Mouse (Mus musculus) forebrain, embryonic 16.5 days (tissue): ENCODE measurements around the gene Zdhhc16. TPM values are rescaled to one million over a fixed set of nuclear protein-coding genes. Genes with fewer than 3 reads are reported as not detected.

Experiments used
- ATAC-seq: fragments of 200-750 bp; cut with Nextera tagmentation; 2 replicates; pipeline ENCODE4 v1.8.0; 2017; ENCODE audit warnings: mild to moderate bottlenecking, moderate library complexity
- H3K27ac ChIP-seq: fragments of 300-500 bp; sonication (generic); 2 replicates; pipeline ENCODE4 v1.5.1; 2014; ENCODE audit warnings: low read length, control low read depth
- H3K27me3 ChIP-seq: fragments of 300-500 bp; sonication (generic); replicated peaks from 2 replicates; pipeline ENCODE4 v1.6.1; 2014; ENCODE audit warnings: low read length; ENCODE audit not compliant: control insufficient read depth, insufficient read depth
- H3K36me3 ChIP-seq: fragments of 300-500 bp; sonication (generic); 2 replicates; pipeline ENCODE4 v1.6.1; 2014; ENCODE audit not compliant: control insufficient read depth, insufficient read depth
- H3K4me1 ChIP-seq: fragments of 300-500 bp; sonication (generic); replicated peaks from 2 replicates; pipeline ENCODE4 v1.6.1; 2014; ENCODE audit warnings: low read length; ENCODE audit not compliant: control insufficient read depth, insufficient read depth
- H3K4me2 ChIP-seq: fragments of 300-500 bp; sonication (generic); 2 replicates; pipeline ENCODE4 v1.6.1; 2014; ENCODE audit warnings: mild to moderate bottlenecking, low read length, control low read depth
- H3K4me3 ChIP-seq: fragments of 300-500 bp; sonication (generic); replicated peaks from 2 replicates; pipeline ENCODE4 v1.5.1; 2014; ENCODE audit warnings: mild to moderate bottlenecking, low read length, control low read depth
- H3K9ac ChIP-seq: fragments of 300-500 bp; sonication (generic); replicated peaks from 2 replicates; pipeline ENCODE4 v1.6.1; 2014; ENCODE audit warnings: low read depth, low read length, control low read depth
- H3K9me3 ChIP-seq: fragments of 300-500 bp; sonication (generic); 2 replicates; pipeline ENCODE4 v1.6.1; 2016; ENCODE audit warnings: low read length; ENCODE audit not compliant: control insufficient read depth
- WGBS: fragments of 180-500 bp; shearing (Covaris S2); extraction: QIAGEN DNeasy Blood & Tissue Kit; methylation state at CpG from one replicate; pipeline ENCODE4 v1.1.7; 2014; 5-methylcytosine and 5-hydroxymethylcytosine counted together
- polyA plus RNA-seq: library from polyadenylated mRNA; unstranded; fragments of >200 nt; fragmentation: Nextera tagmentation; extraction: Ambion mirVana; gene quantifications from 2 replicates; pipeline ENCODE4 v1.2.1, GENCODE M21; 2015

The Zdhhc16 gene
- polyA plus RNA-seq, 1 experiment from 2014 or later, result 99.3 TPM

- ATAC-seq, result no peak
These were observed 48.3 kb downstream of the Zdhhc16 start, which contains the start of gene Ubtd1 for GRCm38 (mm10) chr19:41981595-41981927. Gene Ubtd1, plus strand, starts transcription at chr19:41981763.

GRCm38 (mm10) chr19:41981931-41982790, 48.9 kb downstream of the Zdhhc16 start:
- under 1% methylated on average over 72 of the region's 74 CpGs for WGBS
- Histone ChIP-seq H3K4me1 (peaks cover 14% of the 10 kb centered on the region), H3K27me3 (peaks cover 3% of the 10 kb centered on the region; the same call in 1 of the 2 replicates), H3K36me3 (no peaks in the 10 kb centered on the region), H3K4me2 (peak overlapping the region; percentile 99), H3K4me3 (peak overlapping the region; percentile 98), H3K27ac (peak overlapping the region; percentile 71; the same call in 1 of the 2 replicates), H3K9ac (peak overlapping the region; percentile 83), H3K9me3 (no peaks in the 10 kb centered on the region)
- no peak for ATAC-seq

More at GRCm38 (mm10) chr19:41981595-41981927, 48.3 kb downstream of the Zdhhc16 start, which contains the start of gene Ubtd1:
- Histone ChIP-seq H3K36me3 (no peaks in the 10 kb centered on the region), H3K27me3 (peaks cover 3% of the 10 kb centered on the region; the same call in 1 of the 2 replicates), H3K9ac (peak within 1 kb of the TSS; percentile 83), H3K4me2 (peak within 1 kb of the TSS; percentile 99), H3K9me3 (no peaks in the 10 kb centered on the region), H3K4me3 (peak within 1 kb of the TSS; percentile 98), H3K4me1 (peaks cover 14% of the 10 kb centered on the region), H3K27ac (peak within 1 kb of the TSS; percentile 84)
- whole genome bisulfite sequencing, result under 1% methylated on average over 33 of the region's 33 CpGs

- peaks cover 3% of the 10 kb centered on the region; the same call in 1 of the 2 replicates for H3K27me3 ChIP-seq
- H3K4me1 ChIP-seq, result peaks cover 14% of the 10 kb centered on the region
- 5% methylated on average over 4 of the region's 4 CpGs for WGBS
- H3K36me3 ChIP-seq, result no peaks in the 10 kb centered on the region
- H3K9me3 ChIP-seq, result no peaks in the 10 kb centered on the region
- H3K27ac ChIP-seq, result no peak overlapping the region
- peak overlapping the region; percentile 98 for H3K4me3 ChIP-seq
- ATAC-seq, result no peak
- H3K4me2 ChIP-seq, result peak overlapping the region; percentile 99
- no peak overlapping the region for H3K9ac ChIP-seq
These were observed 49.5 kb downstream of the Zdhhc16 start for GRCm38 (mm10) chr19:41982791-41983150.

- no peaks in the 10 kb centered on the region for H3K36me3 ChIP-seq
- no peak overlapping the region for H3K9ac ChIP-seq
- no peak overlapping the region for H3K4me2 ChIP-seq
- no peak overlapping the region for H3K4me3 ChIP-seq
- WGBS, result 86% methylated on average over 5 of the region's 5 CpGs
- no peak for ATAC-seq
- no peaks in the 10 kb centered on the region for H3K9me3 ChIP-seq
- no peak overlapping the region for H3K27ac ChIP-seq
- peaks cover 9% of the 10 kb centered on the region for H3K4me1 ChIP-seq
- H3K27me3 ChIP-seq, result peaks cover 3% of the 10 kb centered on the region; the same call in 1 of the 2 replicates
These were observed 52.7 kb downstream of the Zdhhc16 start for GRCm38 (mm10) chr19:41985994-41986393.

GRCm38 (mm10) chr19:41987206-41987605, 53.9 kb downstream of the Zdhhc16 start:
- Histone ChIP-seq H3K4me1 (peaks cover 13% of the 10 kb centered on the region), H3K9ac (no peak overlapping the region), H3K36me3 (no peaks in the 10 kb centered on the region), H3K9me3 (no peaks in the 10 kb centered on the region), H3K4me3 (no peak overlapping the region), H3K27me3 (peaks cover 3% of the 10 kb centered on the region; the same call in 1 of the 2 replicates), H3K27ac (no peak overlapping the region), H3K4me2 (no peak overlapping the region)
- 84% methylated on average over 4 of the region's 4 CpGs for WGBS
- ATAC-seq, result no peak

- WGBS, result 81% methylated on average over 6 of the region's 6 CpGs
- Histone ChIP-seq H3K9me3 (no peaks in the 10 kb centered on the region), H3K36me3 (no peaks in the 10 kb centered on the region), H3K4me1 (peaks cover 16% of the 10 kb centered on the region; the same call in 1 of the 2 replicates), H3K4me3 (no peak overlapping the region), H3K4me2 (no peak overlapping the region), H3K9ac (no peak overlapping the region), H3K27ac (no peak overlapping the region), H3K27me3 (no peaks in the 10 kb centered on the region)
- ATAC-seq, result no peak
These were observed 56.5 kb downstream of the Zdhhc16 start for GRCm38 (mm10) chr19:41989810-41990209.

- Histone ChIP-seq H3K4me1 (peaks cover 16% of the 10 kb centered on the region; the same call in 1 of the 2 replicates), H3K4me2 (no peak overlapping the region), H3K36me3 (no peaks in the 10 kb centered on the region), H3K9ac (no peak overlapping the region), H3K27ac (no peak overlapping the region), H3K4me3 (no peak overlapping the region), H3K9me3 (no peaks in the 10 kb centered on the region), H3K27me3 (no peaks in the 10 kb centered on the region)
- WGBS, result 22% methylated on average over 6 of the region's 6 CpGs
- no peak for ATAC-seq
These were observed 58.7 kb downstream of the Zdhhc16 start for GRCm38 (mm10) chr19:41991926-41992477.

GRCm38 (mm10) chr19:41992971-41993370, 59.7 kb downstream of the Zdhhc16 start:
- H3K36me3 ChIP-seq, result no peaks in the 10 kb centered on the region
- peaks cover 16% of the 10 kb centered on the region; the same call in 1 of the 2 replicates for H3K4me1 ChIP-seq
- no peak overlapping the region for H3K4me2 ChIP-seq
- H3K27me3 ChIP-seq, result no peaks in the 10 kb centered on the region
- no peak overlapping the region for H3K9ac ChIP-seq
- H3K4me3 ChIP-seq, result no peak overlapping the region
- ATAC-seq, result no peak
- WGBS, result 59% methylated on average over 2 of the region's 2 CpGs
- no peaks in the 10 kb centered on the region for H3K9me3 ChIP-seq
- H3K27ac ChIP-seq, result no peak overlapping the region

GRCm38 (mm10) chr19:41993484-41993883, 60.2 kb downstream of the Zdhhc16 start:
- Histone ChIP-seq H3K4me3 (no peak overlapping the region), H3K9me3 (no peaks in the 10 kb centered on the region), H3K4me2 (no peak overlapping the region), H3K27ac (no peak overlapping the region), H3K27me3 (no peaks in the 10 kb centered on the region), H3K36me3 (no peaks in the 10 kb centered on the region), H3K4me1 (peaks cover 16% of the 10 kb centered on the region; the same call in 1 of the 2 replicates), H3K9ac (no peak overlapping the region)
- ATAC-seq, result no peak
- WGBS, result 37% methylated on average over 6 of the region's 6 CpGs
